Mouse (Mus musculus): ENCODE measurements around the gene Abca14.

DNA sequence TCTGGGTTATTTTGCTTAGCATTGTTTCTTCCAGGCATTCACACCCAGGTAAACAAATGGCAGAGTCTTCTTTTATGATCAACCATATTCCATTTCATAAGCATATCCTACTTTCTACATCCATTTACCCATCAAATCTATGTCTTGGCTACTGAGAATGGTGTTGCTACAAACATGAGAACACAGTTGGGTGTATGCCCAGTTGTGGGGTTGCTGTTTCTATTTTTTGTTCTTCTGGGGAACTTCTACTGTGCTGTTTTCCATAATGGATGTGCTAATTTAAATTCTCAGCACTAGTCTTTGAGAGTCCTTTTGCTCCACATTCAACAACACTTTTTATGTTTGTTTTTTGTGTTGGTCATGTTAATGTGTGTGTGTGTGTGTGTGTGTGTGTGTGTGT lies 24.8 kb downstream of the Abca14 start:
- TF ChIP-seq POLR2A (IDR thresholded peaks at IDR 0.05; ENCODE audit: insufficient read depth, low read depth, low read length) (no peak), EP300 (IDR thresholded peaks at IDR 0.05; ENCODE audit: insufficient read depth, low read depth, low read length) (no peak)

Measured in heart, adult 2 months (tissue).